In genomic region chr9:32003730-32004129, GRCm38 (mm10) we compare ENCODE assay signal across 24 mouse cellular contexts.
"Had no signal": no experiment of that assay in that cellular context is flagged by ENCODE, and none has a peak within 500 bp of the region (broad histone marks: within the 10 kb centered on the region; RNA-seq: fewer than 3 reads in every experiment).

No protein-coding gene starts in this region.

- H3K9me3 ChIP-seq: heart, embryonic 10.5 days; heart, embryonic 12.5 days; hindbrain, embryonic 10.5 days; hindbrain, embryonic 12.5 days; intestine, embryonic 15.5 days; limb, embryonic 10.5 days; limb, embryonic 12.5 days; liver, embryonic 13.5 days; liver, embryonic 15.5 days had no signal

- H3K27me3 ChIP-seq: heart, embryonic 12.5 days; hindbrain, embryonic 12.5 days; intestine, embryonic 15.5 days; limb, embryonic 12.5 days; liver, embryonic 13.5 days; liver, embryonic 15.5 days had no signal

- ATAC-seq: hindbrain, embryonic 16.5 days; inflammation-experienced regulatory T-cells, adult 6 months had no signal

- H3K36me3 ChIP-seq: heart, embryonic 10.5 days; heart, embryonic 12.5 days; hindbrain, embryonic 10.5 days; hindbrain, embryonic 12.5 days; intestine, embryonic 15.5 days; limb, embryonic 10.5 days; limb, embryonic 12.5 days; liver, embryonic 13.5 days; liver, embryonic 15.5 days had no signal

- H3K27ac ChIP-seq: gastrocnemius, adult 2 months; heart, embryonic 10.5 days; hindbrain, embryonic 10.5 days; hindbrain, embryonic 12.5 days; hindbrain, embryonic 14.5 days; intestine, embryonic 15.5 days; layer of hippocampus, adult 2 months; limb, embryonic 10.5 days; limb, embryonic 12.5 days; liver, embryonic 13.5 days; liver, embryonic 15.5 days had no signal

- H3K4me3 ChIP-seq: gastrocnemius, adult 2 months; heart, embryonic 10.5 days; heart, embryonic 12.5 days; hindbrain, embryonic 10.5 days; hindbrain, embryonic 12.5 days; intestine, embryonic 15.5 days; layer of hippocampus, adult 2 months; limb, embryonic 10.5 days; limb, embryonic 12.5 days; liver, embryonic 13.5 days; liver, embryonic 15.5 days had no signal

- H3K4me1 ChIP-seq: hindbrain, embryonic 12.5 days; limb, embryonic 10.5 days; limb, embryonic 12.5 days had no signal

- DNase-seq: gastrocnemius, adult 2 months; gastrocnemius, postnatal 10 days; gastrocnemius, postnatal 25 days; heart, postnatal 10 days; heart, postnatal 4 days; kidney, adult 18-20 months; kidney, adult 8-10 months; kidney, postnatal 10 days; kidney, postnatal 25 days; kidney, postnatal 4 days; liver; liver, embryonic 13.5 days had no signal

- H3K4me2 ChIP-seq: heart, embryonic 12.5 days; hindbrain, embryonic 12.5 days; hindbrain, embryonic 14.5 days; intestine, embryonic 15.5 days; limb, embryonic 12.5 days; liver, embryonic 13.5 days; liver, embryonic 15.5 days had no signal

- H3K9ac ChIP-seq: heart, embryonic 12.5 days; hindbrain, embryonic 12.5 days; hindbrain, embryonic 14.5 days; intestine, embryonic 15.5 days; limb, embryonic 12.5 days; liver, embryonic 13.5 days; liver, embryonic 15.5 days had no signal
